Mouse (Mus musculus) spleen, adult 2 months (tissue): ENCODE results near the gene Zfp839. TPM values are rescaled to one million over a fixed set of nuclear protein-coding genes. Genes with fewer than 3 reads are reported as not detected.
A peak's percentile ranks its signal among the peaks of the same experiment; 100 is the strongest.

ENCODE experiments used
- DNase-seq, 2 experiments: peaks; one replicate each; pipeline versions ENCODE4 v3.0.0 to v3.0.0-alpha.2; 2012 to 2021; ENCODE audit warnings: low spot score in 2 of 2, low read depth in 1 of 2
- H3K27ac ChIP-seq: fragments of 200-500 bp; 2 replicates; pipeline ENCODE4 v1.5.1; 2012; ENCODE audit warnings: low read length, inconsistent platforms; ENCODE audit not compliant: insufficient read depth
- H3K27me3 ChIP-seq: fragments of 200-500 bp; 2 replicates; pipeline ENCODE4 v1.6.1; 2012; ENCODE audit warnings: mild to moderate bottlenecking, moderate library complexity, low read length, inconsistent platforms; ENCODE audit not compliant: control insufficient read depth, insufficient read depth
- H3K36me3 ChIP-seq: fragments of 200-500 bp; 2 replicates; pipeline ENCODE4 v1.6.1; 2012; ENCODE audit warnings: mild to moderate bottlenecking, low read length, inconsistent platforms; ENCODE audit not compliant: control insufficient read depth, insufficient read depth
- H3K4me1 ChIP-seq: fragments of 200-500 bp; 2 replicates; pipeline ENCODE4 v1.6.1; 2011; ENCODE audit warnings: inconsistent platforms; ENCODE audit not compliant: control insufficient read depth, insufficient read depth, insufficient read length
- H3K4me3 ChIP-seq: fragments of 200-500 bp; 2 replicates; pipeline ENCODE4 v1.5.1; 2011; ENCODE audit warnings: mild to moderate bottlenecking, inconsistent platforms; ENCODE audit not compliant: insufficient read depth, insufficient read length; ENCODE audit errors: extremely low read depth
- CTCF ChIP-seq: fragments of 200-500 bp; IDR thresholded peaks from 2 replicates; pipeline ENCODE4 v1.5.1; 2011; ENCODE audit warnings: mild to moderate bottlenecking, inconsistent platforms; ENCODE audit not compliant: insufficient read depth, insufficient read length, insufficient replicate concordance; ENCODE audit errors: extremely low read depth
- POLR2A ChIP-seq: fragments of 200-500 bp; IDR thresholded peaks from 2 replicates; pipeline ENCODE4 v1.6.1; 2011; ENCODE audit warnings: low read depth, low read length, inconsistent platforms
- WGBS: fragments of 180-500 bp; shearing (Covaris S2); methylation state at CpG from one replicate; pipeline ENCODE4 v1.1.7; 2018; 5-methylcytosine and 5-hydroxymethylcytosine counted together
- polyA plus RNA-seq: library from polyadenylated mRNA; depleted of rRNA; stranded (reverse); fragments of >200 nt; gene quantifications from 2 replicates; pipeline ENCODE4 v1.2.3, GENCODE M21; 2012

Gene Zfp839
- polyA plus RNA-seq, 1 experiment, result 5.7 TPM

GRCm38 (mm10) chr12:110808848-110809247, 41.2 kb upstream of the Zfp839 start:
- 92% methylated on average over 5 of the region's 5 CpGs for WGBS
- DNase-seq, result no peak
- TF ChIP-seq CTCF (no peak), POLR2A (no peak)
- 0 out of 2 replicates have a peak, but pooled peaks cover 1% of the 10 kb centered on the region for H3K36me3 ChIP-seq
- H3K27me3 ChIP-seq, result no peaks in the 10 kb centered on the region
- no peak overlapping the region for H3K4me3 ChIP-seq
- peaks cover 3% of the 10 kb centered on the region; the same call in 1 of the 2 replicates for H3K4me1 ChIP-seq
- no peak overlapping the region for H3K27ac ChIP-seq

- peaks cover 3% of the 10 kb centered on the region; the same call in 1 of the 2 replicates for H3K4me1 ChIP-seq
- no peaks in the 10 kb centered on the region for H3K27me3 ChIP-seq
- H3K4me3 ChIP-seq, result no peak overlapping the region
- no peaks in the 10 kb centered on the region for H3K36me3 ChIP-seq
- H3K27ac ChIP-seq, result no peak overlapping the region
- DNase-seq, result peak; percentile 18 to 45
- TF ChIP-seq CTCF (no peak), POLR2A (no peak)
- WGBS, result 38% methylated on average over 9 of the region's 9 CpGs
Observed at GRCm38 (mm10) chr12:110813132-110813531, 36.9 kb upstream of the Zfp839 start.

- Histone ChIP-seq H3K4me3 (no peak overlapping the region), H3K4me1 (peaks cover 3% of the 10 kb centered on the region; the same call in 1 of the 2 replicates), H3K27ac (no peak overlapping the region), H3K36me3 (no peaks in the 10 kb centered on the region), H3K27me3 (no peaks in the 10 kb centered on the region)
- 73% methylated on average over 6 of the region's 6 CpGs for WGBS
- TF ChIP-seq CTCF, result no peak
- no peak for DNase-seq
Observed at GRCm38 (mm10) chr12:110813624-110814023, 36.4 kb upstream of the Zfp839 start.

- Histone ChIP-seq H3K4me3 (no peak overlapping the region), H3K27ac (no peak overlapping the region), H3K27me3 (no peaks in the 10 kb centered on the region), H3K4me1 (peaks cover 3% of the 10 kb centered on the region; the same call in 1 of the 2 replicates), H3K36me3 (no peaks in the 10 kb centered on the region)
- TF ChIP-seq CTCF (no peak), POLR2A (no peak)
- 85% methylated on average over 17 of the region's 17 CpGs for WGBS
- DNase-seq, result no peak
Observed at GRCm38 (mm10) chr12:110814924-110815323, 35.1 kb upstream of the Zfp839 start.

- Histone ChIP-seq H3K36me3 (no peaks in the 10 kb centered on the region), H3K27ac (no peak overlapping the region), H3K4me3 (no peak overlapping the region), H3K4me1 (peaks cover 3% of the 10 kb centered on the region; the same call in 1 of the 2 replicates), H3K27me3 (no peaks in the 10 kb centered on the region)
- DNase-seq, result no peak
- no peak for TF ChIP-seq POLR2A
- TF ChIP-seq CTCF, result no peak
- 81% methylated on average over 2 of the region's 2 CpGs for WGBS
Observed at GRCm38 (mm10) chr12:110816833-110817232, 33.2 kb upstream of the Zfp839 start.

- no peaks in the 10 kb centered on the region for H3K4me1 ChIP-seq
- DNase-seq, result no peak
- 92% methylated on average over 8 of the region's 8 CpGs for WGBS
- H3K36me3 ChIP-seq, result no peaks in the 10 kb centered on the region
- TF ChIP-seq CTCF (no peak), POLR2A (no peak)
- no peak overlapping the region for H3K27ac ChIP-seq
- no peaks in the 10 kb centered on the region for H3K27me3 ChIP-seq
- H3K4me3 ChIP-seq, result no peak overlapping the region
Observed at GRCm38 (mm10) chr12:110819367-110819766, 30.7 kb upstream of the Zfp839 start.

- H3K36me3 ChIP-seq, result no peaks in the 10 kb centered on the region
- TF ChIP-seq POLR2A (no peak), CTCF (no peak)
- H3K27ac ChIP-seq, result no peak overlapping the region
- 94% methylated on average over 2 of the region's 2 CpGs for WGBS
- no peak overlapping the region for H3K4me3 ChIP-seq
- H3K27me3 ChIP-seq, result no peaks in the 10 kb centered on the region
- DNase-seq, result no peak
- no peaks in the 10 kb centered on the region for H3K4me1 ChIP-seq
Observed at GRCm38 (mm10) chr12:110821787-110822186, 28.3 kb upstream of the Zfp839 start.
